Mouse (Mus musculus) limb, embryonic 13.5 days (tissue): ENCODE results near the gene Itgbl1. TPM values are rescaled to one million over a fixed set of nuclear protein-coding genes. Genes with fewer than 3 reads are reported as not detected.

ENCODE experiments used
- polyA plus RNA-seq: library from polyadenylated mRNA; unstranded; fragments of >200 nt; fragmentation: Nextera tagmentation; extraction: Ambion mirVana; gene quantifications from 2 replicates; pipeline ENCODE4 v1.2.1, GENCODE M21; 2015

The Itgbl1 gene
- polyA plus RNA-seq, 1 experiment from 2014 or later: 0.84 TPM

Other genes with a start within 250 kb of the Itgbl1 start
- gene Nalcn, start 32.8 kb upstream of the Itgbl1 start, polyA plus RNA-seq: 0.66 and 0.81 TPM in 2 replicates